Mouse (Mus musculus): ENCODE data around the gene Pld1. TPM values are rescaled to one million over a fixed set of nuclear protein-coding genes. Genes with fewer than 3 reads are reported as not detected.

Gene Pld1
- polyA plus RNA-seq, 1 experiment from 2014 or later: 8.6 TPM

DNA sequence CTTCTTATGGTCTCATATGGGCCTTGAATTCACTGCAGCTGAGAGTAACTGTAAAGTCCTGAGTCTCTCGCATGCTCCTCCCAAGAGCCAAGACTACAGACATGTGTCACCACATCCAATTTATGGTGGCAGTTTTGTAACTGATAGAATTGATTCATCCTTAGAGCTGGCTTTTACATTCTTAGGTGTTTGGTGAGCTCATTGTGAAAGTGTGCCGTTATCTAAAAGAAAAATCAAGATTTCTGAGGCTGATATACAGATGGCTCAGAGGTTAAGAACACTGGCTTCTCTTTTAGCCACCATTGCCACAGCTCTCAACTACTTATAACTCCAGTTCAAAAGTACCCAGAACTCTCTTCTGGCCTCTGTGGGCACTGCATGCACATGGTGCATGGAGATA, 12.2 kb downstream of the Pld1 start:
- Histone ChIP-seq H3K27me3 (replicated peaks; ENCODE audit: control insufficient read depth, insufficient read depth, low read length) (no peaks in the 10 kb centered on the region), H3K4me2 (ENCODE audit: low read depth, low read length) (no peak overlapping the region), H3K36me3 (ENCODE audit: control insufficient read depth, insufficient read depth, low read length) (no peaks in the 10 kb centered on the region), H3K4me1 (ENCODE audit: control insufficient read depth, insufficient read depth, low read length) (peaks cover 9% of the 10 kb centered on the region), H3K4me3 (ENCODE audit: low read depth, low read length) (no peak overlapping the region), H3K9ac (ENCODE audit: low read depth, low read length) (no peak overlapping the region), H3K9me3 (ENCODE audit: control insufficient read depth, low read length) (no peaks in the 10 kb centered on the region), H3K27ac (replicated peaks; ENCODE audit: low read depth, low read length) (0 out of 2 replicates have a peak overlapping the region, but pooled peaks have one; percentile 15)
- DNase-seq (ENCODE audit: low spot score) (no peak), ATAC-seq (ENCODE audit: low read depth) (no peak)
- 88% methylated on average over 2 of the region's 2 CpGs for WGBS

DNA sequence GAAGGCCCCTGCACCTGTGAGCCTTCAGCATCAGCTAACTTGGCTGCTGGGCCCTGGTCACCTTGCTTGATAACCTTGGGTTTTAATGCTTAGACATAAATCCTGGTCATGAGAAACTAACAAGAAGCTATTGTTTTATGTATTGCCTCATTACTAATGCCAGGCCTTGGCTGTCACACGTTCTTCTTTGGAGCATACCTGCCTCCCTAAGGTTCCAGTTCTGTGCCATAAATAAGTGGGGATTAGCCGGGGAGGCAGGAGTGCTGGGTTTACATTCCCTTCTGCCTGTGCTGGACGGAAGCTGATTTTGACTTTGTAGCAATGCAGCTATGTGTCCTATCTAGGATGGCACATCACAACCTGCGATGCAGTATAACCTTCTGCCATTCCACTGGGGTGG, 13.2 kb downstream of the Pld1 start:
- Histone ChIP-seq H3K36me3 (ENCODE audit: control insufficient read depth, insufficient read depth, low read length) (no peaks in the 10 kb centered on the region), H3K27ac (replicated peaks; ENCODE audit: low read depth, low read length) (no peak overlapping the region), H3K4me2 (ENCODE audit: low read depth, low read length) (no peak overlapping the region), H3K9ac (ENCODE audit: low read depth, low read length) (no peak overlapping the region), H3K27me3 (replicated peaks; ENCODE audit: control insufficient read depth, insufficient read depth, low read length) (no peaks in the 10 kb centered on the region), H3K4me3 (ENCODE audit: low read depth, low read length) (no peak overlapping the region), H3K9me3 (ENCODE audit: control insufficient read depth, low read length) (no peaks in the 10 kb centered on the region), H3K4me1 (ENCODE audit: control insufficient read depth, insufficient read depth, low read length) (peaks cover 9% of the 10 kb centered on the region)
- DNase-seq (ENCODE audit: low spot score): no peak
- 87% methylated on average over 4 of the region's 4 CpGs for WGBS
- no peak for ATAC-seq (ENCODE audit: low read depth)

DNA sequence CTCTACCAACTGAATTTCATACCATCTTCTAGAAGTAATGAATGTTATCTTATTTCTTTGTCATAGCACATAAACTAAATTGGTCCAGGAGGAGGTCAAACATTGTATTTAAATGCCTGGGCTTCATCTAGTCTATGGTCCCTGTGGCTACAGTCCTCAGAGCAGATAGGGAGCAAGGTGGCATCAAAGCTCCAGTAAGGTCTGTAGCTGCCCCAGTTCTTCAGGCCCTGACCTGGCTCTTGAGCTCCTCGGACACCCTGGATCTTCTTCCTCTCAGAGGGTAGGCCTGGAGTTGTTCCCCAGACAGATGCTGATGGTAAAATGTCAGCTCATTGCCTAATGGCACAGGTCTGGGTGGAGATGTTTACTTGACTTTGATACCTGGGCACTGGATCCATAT, 17.5 kb downstream of the Pld1 start:
- no peak overlapping the region for H3K9ac ChIP-seq (ENCODE audit: low read depth, low read length)
- H3K4me2 ChIP-seq (ENCODE audit: low read depth, low read length): no peak overlapping the region
- H3K27me3 ChIP-seq (replicated peaks; ENCODE audit: control insufficient read depth, insufficient read depth, low read length): no peaks in the 10 kb centered on the region
- no peaks in the 10 kb centered on the region for H3K9me3 ChIP-seq (ENCODE audit: control insufficient read depth, low read length)
- no peaks in the 10 kb centered on the region for H3K36me3 ChIP-seq (ENCODE audit: control insufficient read depth, insufficient read depth, low read length)
- ATAC-seq (ENCODE audit: low read depth): no peak
- no peak overlapping the region for H3K27ac ChIP-seq (replicated peaks; ENCODE audit: low read depth, low read length)
- 79% methylated on average over 1 of the region's 1 CpGs for WGBS
- H3K4me1 ChIP-seq (ENCODE audit: control insufficient read depth, insufficient read depth, low read length): no peaks in the 10 kb centered on the region
- no peak overlapping the region for H3K4me3 ChIP-seq (ENCODE audit: low read depth, low read length)
- no peak for DNase-seq (ENCODE audit: low spot score)

DNA sequence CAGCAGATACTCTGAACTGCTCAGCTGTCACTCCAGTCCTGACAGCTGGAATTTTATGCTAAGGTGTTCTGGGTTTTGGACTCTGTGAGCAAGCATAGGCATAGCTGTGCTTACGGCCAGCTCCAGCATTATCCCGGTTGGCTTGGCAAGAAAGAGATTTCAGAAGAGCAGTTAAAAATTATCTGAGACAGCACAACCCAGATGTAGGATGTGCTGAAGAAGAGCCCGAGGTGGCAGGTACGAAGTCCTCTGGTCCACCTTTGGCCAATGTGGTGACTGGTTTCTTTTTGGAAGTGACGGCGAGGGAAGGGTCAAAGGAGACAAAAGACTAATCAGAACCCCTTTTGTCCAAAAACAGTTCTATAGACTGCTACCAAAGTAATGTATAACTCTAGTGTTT, 20.7 kb downstream of the Pld1 start:
- DNase-seq (ENCODE audit: low spot score): no peak
- Histone ChIP-seq H3K9me3 (ENCODE audit: control insufficient read depth, low read length) (no peaks in the 10 kb centered on the region), H3K4me3 (ENCODE audit: low read depth, low read length) (no peak overlapping the region), H3K4me1 (ENCODE audit: control insufficient read depth, insufficient read depth, low read length) (0 out of 2 replicates have a peak, but pooled peaks cover 5% of the 10 kb centered on the region), H3K36me3 (ENCODE audit: control insufficient read depth, insufficient read depth, low read length) (no peaks in the 10 kb centered on the region), H3K9ac (ENCODE audit: low read depth, low read length) (no peak overlapping the region), H3K27me3 (replicated peaks; ENCODE audit: control insufficient read depth, insufficient read depth, low read length) (no peaks in the 10 kb centered on the region), H3K4me2 (ENCODE audit: low read depth, low read length) (no peak overlapping the region), H3K27ac (replicated peaks; ENCODE audit: low read depth, low read length) (no peak overlapping the region)
- WGBS: 91% methylated on average over 6 of the region's 6 CpGs
- no peak for ATAC-seq (ENCODE audit: low read depth)

DNA sequence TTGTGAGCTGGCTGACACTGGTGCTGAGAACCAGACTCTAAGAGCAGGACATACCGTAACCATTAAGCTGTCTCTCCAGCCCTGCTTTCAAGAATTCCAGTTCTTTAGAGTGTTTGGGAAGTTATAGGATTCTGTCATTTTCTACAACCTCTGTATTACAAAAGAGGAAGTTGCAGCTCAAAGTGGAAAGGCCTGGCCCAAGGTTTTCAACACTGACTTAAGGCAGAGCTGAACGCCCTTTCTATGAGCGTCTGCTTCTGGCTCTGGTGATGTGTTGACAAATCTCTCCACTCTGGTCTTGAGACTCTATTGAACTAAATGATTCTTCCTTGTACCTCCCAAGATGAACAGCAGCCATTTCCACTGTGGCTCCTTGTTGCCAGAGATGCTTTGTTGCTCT, 22.7 kb downstream of the Pld1 start:
- no peak overlapping the region for H3K27ac ChIP-seq (replicated peaks; ENCODE audit: low read depth, low read length)
- no peak overlapping the region for H3K4me3 ChIP-seq (ENCODE audit: low read depth, low read length)
- 0 out of 2 replicates have a peak, but pooled peaks cover 7% of the 10 kb centered on the region for H3K4me1 ChIP-seq (ENCODE audit: control insufficient read depth, insufficient read depth, low read length)
- no peaks in the 10 kb centered on the region for H3K9me3 ChIP-seq (ENCODE audit: control insufficient read depth, low read length)
- H3K9ac ChIP-seq (ENCODE audit: low read depth, low read length): no peak overlapping the region
- no peak overlapping the region for H3K4me2 ChIP-seq (ENCODE audit: low read depth, low read length)
- DNase-seq (ENCODE audit: low spot score) (no peak), ATAC-seq (ENCODE audit: low read depth) (no peak)
- H3K36me3 ChIP-seq (ENCODE audit: control insufficient read depth, insufficient read depth, low read length): no peaks in the 10 kb centered on the region
- WGBS: 77% methylated on average over 3 of the region's 3 CpGs
- no peaks in the 10 kb centered on the region for H3K27me3 ChIP-seq (replicated peaks; ENCODE audit: control insufficient read depth, insufficient read depth, low read length)

DNA sequence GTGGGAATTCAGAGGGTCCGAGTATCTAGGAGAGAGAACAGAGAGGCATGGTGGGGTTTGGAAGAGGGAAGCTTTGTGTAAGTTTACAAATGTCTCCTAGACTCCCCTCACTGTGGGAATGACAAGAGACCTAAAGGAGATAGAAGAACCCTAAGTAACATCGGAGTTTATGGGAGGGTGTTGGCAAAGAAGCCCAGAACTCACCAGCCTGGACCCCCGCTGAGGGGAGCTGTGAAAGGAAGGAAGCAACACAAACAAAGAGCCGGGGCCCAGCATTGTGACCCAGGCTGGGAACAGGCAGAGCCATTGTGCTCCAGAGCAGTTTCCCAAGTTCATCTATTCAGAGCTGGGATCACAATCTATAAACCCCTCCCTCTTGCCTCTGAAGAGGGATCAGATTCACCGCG, 25.3 kb downstream of the Pld1 start:
- no peaks in the 10 kb centered on the region for H3K27me3 ChIP-seq (replicated peaks; ENCODE audit: control insufficient read depth, insufficient read depth, low read length)
- 31% methylated on average over 6 of the region's 6 CpGs for WGBS
- H3K36me3 ChIP-seq (ENCODE audit: control insufficient read depth, insufficient read depth, low read length): no peaks in the 10 kb centered on the region
- H3K9ac ChIP-seq (ENCODE audit: low read depth, low read length): no peak overlapping the region
- no peaks in the 10 kb centered on the region for H3K9me3 ChIP-seq (ENCODE audit: control insufficient read depth, low read length)
- H3K4me1 ChIP-seq (ENCODE audit: control insufficient read depth, insufficient read depth, low read length): 0 out of 2 replicates have a peak, but pooled peaks cover 7% of the 10 kb centered on the region
- H3K27ac ChIP-seq (replicated peaks; ENCODE audit: low read depth, low read length): no peak overlapping the region; the same call in 1 of the 2 replicates
- DNase-seq (ENCODE audit: low spot score) (no peak), ATAC-seq (ENCODE audit: low read depth) (0 out of 2 replicates have a peak, but pooled peaks have one; percentile 26)
- H3K4me2 ChIP-seq (ENCODE audit: low read depth, low read length): no peak overlapping the region
- no peak overlapping the region for H3K4me3 ChIP-seq (ENCODE audit: low read depth, low read length)

DNA sequence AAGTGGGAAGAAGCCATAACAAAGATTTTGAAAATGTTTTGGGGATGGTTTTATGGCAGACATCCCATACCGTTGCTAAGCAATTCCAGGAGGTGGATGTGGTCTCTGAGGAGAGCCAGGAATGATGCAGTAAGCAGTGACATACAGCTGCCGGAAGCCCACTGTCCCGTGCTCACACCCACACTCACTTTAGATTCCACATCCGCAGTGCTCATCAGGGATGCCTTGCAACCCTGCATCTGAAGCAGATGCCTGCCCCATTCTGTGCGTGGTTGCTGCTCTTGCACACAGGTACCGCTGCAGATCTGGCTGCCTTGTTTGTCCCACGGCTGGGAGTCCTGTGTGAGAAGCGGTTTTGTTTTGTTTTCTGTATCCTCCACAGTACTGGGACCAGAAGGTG, 30.2 kb downstream of the Pld1 start:
- ATAC-seq (ENCODE audit: low read depth): no peak
- 69% methylated on average over 8 of the region's 8 CpGs for WGBS
- 0 out of 2 replicates have a peak, but pooled peaks cover 7% of the 10 kb centered on the region for H3K4me1 ChIP-seq (ENCODE audit: control insufficient read depth, insufficient read depth, low read length)
- H3K4me3 ChIP-seq (ENCODE audit: low read depth, low read length): no peak overlapping the region
- no peaks in the 10 kb centered on the region for H3K27me3 ChIP-seq (replicated peaks; ENCODE audit: control insufficient read depth, insufficient read depth, low read length)
- no peak overlapping the region for H3K4me2 ChIP-seq (ENCODE audit: low read depth, low read length)
- H3K9ac ChIP-seq (ENCODE audit: low read depth, low read length): no peak overlapping the region
- DNase-seq (ENCODE audit: low spot score): peak; percentile 27
- H3K9me3 ChIP-seq (ENCODE audit: control insufficient read depth, low read length): no peaks in the 10 kb centered on the region
- no peak overlapping the region for H3K27ac ChIP-seq (replicated peaks; ENCODE audit: low read depth, low read length)
- no peaks in the 10 kb centered on the region for H3K36me3 ChIP-seq (ENCODE audit: control insufficient read depth, insufficient read depth, low read length)

DNA sequence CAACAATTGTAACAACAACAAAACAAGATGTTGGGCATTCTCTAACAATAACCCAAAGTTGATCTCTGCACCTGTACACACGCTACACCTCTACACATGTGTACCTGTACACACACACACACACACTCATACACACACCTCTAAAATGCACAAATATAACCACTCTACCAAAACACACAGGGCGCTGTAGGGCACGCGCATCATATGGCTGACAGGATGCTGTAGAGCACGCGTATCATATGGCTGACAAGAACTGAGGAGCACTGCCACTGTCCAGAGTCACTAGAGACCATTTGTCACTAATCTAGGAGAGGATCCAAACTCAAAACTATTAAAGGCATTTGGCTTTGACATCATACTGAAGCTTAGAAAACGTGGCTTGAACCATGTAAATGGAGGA, 35.4 kb downstream of the Pld1 start:
- H3K27me3 ChIP-seq (replicated peaks; ENCODE audit: control insufficient read depth, insufficient read depth, low read length): no peaks in the 10 kb centered on the region
- H3K27ac ChIP-seq (replicated peaks; ENCODE audit: low read depth, low read length): no peak overlapping the region
- H3K4me2 ChIP-seq (ENCODE audit: low read depth, low read length): no peak overlapping the region
- H3K9ac ChIP-seq (ENCODE audit: low read depth, low read length): no peak overlapping the region
- H3K36me3 ChIP-seq (ENCODE audit: control insufficient read depth, insufficient read depth, low read length): no peaks in the 10 kb centered on the region
- H3K4me3 ChIP-seq (ENCODE audit: low read depth, low read length): no peak overlapping the region
- H3K9me3 ChIP-seq (ENCODE audit: control insufficient read depth, low read length): no peaks in the 10 kb centered on the region
- 81% methylated on average over 7 of the region's 7 CpGs for WGBS
- DNase-seq (ENCODE audit: low spot score) (no peak), ATAC-seq (ENCODE audit: low read depth) (no peak)
- H3K4me1 ChIP-seq (ENCODE audit: control insufficient read depth, insufficient read depth, low read length): no peaks in the 10 kb centered on the region

DNA sequence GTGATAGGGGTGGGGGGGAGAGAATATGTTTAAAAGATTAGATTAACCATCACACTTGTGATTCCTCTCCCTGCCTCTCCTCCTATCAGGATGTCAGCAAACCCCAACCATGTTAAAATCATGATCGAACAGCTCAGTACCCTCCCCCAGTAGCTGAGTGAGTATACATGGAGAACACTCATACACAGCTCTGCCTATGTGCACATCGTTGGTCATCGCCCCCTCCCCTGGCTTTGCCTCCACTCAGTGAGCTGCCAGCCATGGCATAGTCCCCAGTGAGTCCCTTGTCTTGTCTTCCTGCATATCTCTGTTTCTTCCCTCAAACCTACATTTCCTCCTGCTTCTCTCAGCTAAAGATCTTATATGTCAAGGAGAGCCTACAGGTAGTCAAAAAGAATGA, 36.5 kb downstream of the Pld1 start:
- Histone ChIP-seq H3K4me1 (ENCODE audit: control insufficient read depth, insufficient read depth, low read length) (no peaks in the 10 kb centered on the region), H3K4me2 (ENCODE audit: low read depth, low read length) (no peak overlapping the region), H3K27me3 (replicated peaks; ENCODE audit: control insufficient read depth, insufficient read depth, low read length) (no peaks in the 10 kb centered on the region), H3K27ac (replicated peaks; ENCODE audit: low read depth, low read length) (no peak overlapping the region), H3K9ac (ENCODE audit: low read depth, low read length) (no peak overlapping the region), H3K4me3 (ENCODE audit: low read depth, low read length) (no peak overlapping the region), H3K36me3 (ENCODE audit: control insufficient read depth, insufficient read depth, low read length) (no peaks in the 10 kb centered on the region), H3K9me3 (ENCODE audit: control insufficient read depth, low read length) (no peaks in the 10 kb centered on the region)
- WGBS: 97% methylated on average over 3 of the region's 3 CpGs
- DNase-seq (ENCODE audit: low spot score) (no peak), ATAC-seq (ENCODE audit: low read depth) (no peak)
